Mouse (Mus musculus) embryonic facial prominence, embryonic 12.5 days (tissue): ENCODE measurements around the gene Nutm1. TPM values are rescaled to one million over a fixed set of nuclear protein-coding genes. Genes with fewer than 3 reads are reported as not detected.
A peak's percentile ranks its signal among the peaks of the same experiment; 100 is the strongest.
"Not testable (repeated sequence)": the region's sequence is repeated elsewhere in the genome, so short reads cannot be mapped to it uniquely, and the experiment has no call there.

Experiments
- ATAC-seq: fragments of 200-750 bp; cut with Nextera tagmentation; 2 replicates; pipeline ENCODE4 v1.8.0; 2017; ENCODE audit not compliant: insufficient number of reproducible peaks, insufficient read depth, low FRiP score, low TSS enrichment
- H3K27ac ChIP-seq: fragments of 300-500 bp; sonication (generic); 2 replicates; pipeline ENCODE4 v1.5.1; 2016; ENCODE audit warnings: mild to moderate bottlenecking
- H3K27me3 ChIP-seq: fragments of 300-500 bp; sonication (generic); 2 replicates; pipeline ENCODE4 v1.6.1; 2016; ENCODE audit warnings: mild to moderate bottlenecking, moderate library complexity
- H3K36me3 ChIP-seq: fragments of 300-500 bp; sonication (generic); 2 replicates; pipeline ENCODE4 v1.6.1; 2016; ENCODE audit warnings: mild to moderate bottlenecking
- H3K4me1 ChIP-seq: fragments of 300-500 bp; sonication (generic); 2 replicates; pipeline ENCODE4 v1.6.1; 2016
- H3K4me2 ChIP-seq: fragments of 300-500 bp; sonication (generic); replicated peaks from 2 replicates; pipeline ENCODE4 v1.6.1; 2016; ENCODE audit warnings: mild to moderate bottlenecking, moderate library complexity
- H3K4me3 ChIP-seq: fragments of 300-500 bp; sonication (generic); 2 replicates; pipeline ENCODE4 v1.5.1; 2016; ENCODE audit warnings: mild to moderate bottlenecking
- H3K9ac ChIP-seq: fragments of 300-500 bp; sonication (generic); 2 replicates; pipeline ENCODE4 v1.6.1; 2016; ENCODE audit warnings: mild to moderate bottlenecking, moderate library complexity
- H3K9me3 ChIP-seq: fragments of 300-500 bp; sonication (generic); 2 replicates; pipeline ENCODE4 v1.6.1; 2016; ENCODE audit warnings: mild to moderate bottlenecking, moderate library complexity
- WGBS: fragments of 180-500 bp; shearing (Covaris S2); methylation state at CpG from one replicate; pipeline ENCODE4 v1.1.7; 2016; 5-methylcytosine and 5-hydroxymethylcytosine counted together
- polyA plus RNA-seq: library from polyadenylated mRNA; unstranded; fragments of >200 nt; fragmentation: Nextera tagmentation; extraction: Ambion mirVana; gene quantifications from 2 replicates; pipeline ENCODE4 v1.2.1, GENCODE M21; 2016

The Nutm1 gene
- not detected in 2 replicates for polyA plus RNA-seq

GRCm38 (mm10) chr2:112259241-112259962 lies at the start of gene Nutm1:
Gene Nutm1, minus strand, starts transcription at chr2:112259291.
- Histone ChIP-seq H3K27me3 (no peaks in the 10 kb centered on the region), H3K4me3 (no peak within 1 kb of the TSS), H3K4me2 (no peak within 1 kb of the TSS), H3K36me3 (no peaks in the 10 kb centered on the region), H3K9ac (no peak within 1 kb of the TSS), H3K4me1 (peaks cover 10% of the 10 kb centered on the region), H3K9me3 (no peaks in the 10 kb centered on the region), H3K27ac (no peak within 1 kb of the TSS)
- ATAC-seq: no peak
- 66% methylated on average over 10 of the region's 10 CpGs for WGBS

GRCm38 (mm10) chr2:112308671-112309070 lies 49.6 kb upstream of the Nutm1 start:
- H3K4me3 ChIP-seq: no peak overlapping the region
- no peak for ATAC-seq
- no peaks in the 10 kb centered on the region for H3K27me3 ChIP-seq
- no peaks in the 10 kb centered on the region for H3K36me3 ChIP-seq
- H3K9ac ChIP-seq: no peak overlapping the region
- WGBS: 92% methylated on average over 3 of the region's 3 CpGs
- H3K9me3 ChIP-seq: no peaks in the 10 kb centered on the region
- H3K4me2 ChIP-seq: no peak overlapping the region
- H3K27ac ChIP-seq: no peak overlapping the region
- no peaks in the 10 kb centered on the region for H3K4me1 ChIP-seq

DNA sequence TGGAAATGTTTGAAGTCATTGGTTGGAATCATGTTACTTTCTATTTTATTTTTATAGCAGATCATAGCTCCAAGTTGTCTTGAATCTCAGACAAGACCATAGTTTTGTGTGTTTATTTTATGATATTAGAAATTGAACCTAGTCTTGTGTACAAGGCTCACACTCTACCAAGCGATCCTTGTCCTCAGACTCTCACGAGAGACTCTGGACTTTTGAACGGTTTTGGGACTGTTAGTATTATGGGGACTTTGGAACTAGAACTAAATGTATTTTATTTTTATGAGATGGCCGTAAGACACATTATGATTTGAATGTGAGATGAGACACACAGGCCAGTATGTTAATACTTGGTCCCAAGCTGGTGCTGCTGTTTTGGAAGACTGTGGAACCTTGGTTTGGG lies 39.1 kb upstream of the Nutm1 start:
- no peak for ATAC-seq
- H3K9ac ChIP-seq: no peak overlapping the region
- WGBS: 92% methylated on average over 4 of the region's 4 CpGs

DNA sequence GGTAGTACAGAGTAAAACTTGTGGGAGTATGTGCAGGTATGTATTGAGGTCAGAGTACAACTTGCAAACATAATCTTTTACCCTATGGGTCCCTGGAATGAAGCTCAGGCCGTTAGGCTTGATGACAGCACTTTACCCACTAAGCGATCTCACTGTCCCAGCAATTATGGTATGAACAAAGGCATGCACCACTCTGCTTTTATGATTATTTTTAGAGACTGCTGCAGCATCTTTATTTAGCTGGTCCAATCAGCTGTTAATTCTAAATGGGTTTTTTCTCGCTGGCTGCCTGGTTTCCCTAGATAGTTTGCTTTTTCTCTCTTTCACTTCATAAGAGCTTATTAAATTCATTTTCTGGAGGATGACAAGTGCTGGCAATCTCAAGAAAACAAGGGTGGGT lies 37.1 kb upstream of the Nutm1 start:
- no peak overlapping the region for H3K9ac ChIP-seq
- ATAC-seq: no peak
- no peak overlapping the region for H3K4me2 ChIP-seq
- no peaks in the 10 kb centered on the region for H3K4me1 ChIP-seq
- WGBS: 74% methylated on average over 3 of the region's 3 CpGs
- no peak overlapping the region for H3K27ac ChIP-seq
- no peaks in the 10 kb centered on the region for H3K36me3 ChIP-seq
- H3K4me3 ChIP-seq: no peak overlapping the region
- no peaks in the 10 kb centered on the region for H3K9me3 ChIP-seq
- no peaks in the 10 kb centered on the region for H3K27me3 ChIP-seq

More for the DNA sequence above, 39.1 kb upstream of the Nutm1 start:
- H3K4me3 ChIP-seq: no peak overlapping the region
- H3K27ac ChIP-seq: no peak overlapping the region
- no peaks in the 10 kb centered on the region for H3K36me3 ChIP-seq
- no peak overlapping the region for H3K4me2 ChIP-seq
- no peaks in the 10 kb centered on the region for H3K27me3 ChIP-seq
- no peaks in the 10 kb centered on the region for H3K9me3 ChIP-seq
- H3K4me1 ChIP-seq: no peaks in the 10 kb centered on the region

GRCm38 (mm10) chr2:112292823-112293222 lies 33.7 kb upstream of the Nutm1 start:
- H3K4me1 ChIP-seq: no peaks in the 10 kb centered on the region
- no peak overlapping the region for H3K4me2 ChIP-seq
- no peak overlapping the region for H3K9ac ChIP-seq
- no peak overlapping the region for H3K27ac ChIP-seq
- H3K9me3 ChIP-seq: no peaks in the 10 kb centered on the region
- H3K4me3 ChIP-seq: no peak overlapping the region
- H3K36me3 ChIP-seq: no peaks in the 10 kb centered on the region
- 85% methylated on average over 2 of the region's 2 CpGs for WGBS
- ATAC-seq: no peak
- H3K27me3 ChIP-seq: no peaks in the 10 kb centered on the region

DNA sequence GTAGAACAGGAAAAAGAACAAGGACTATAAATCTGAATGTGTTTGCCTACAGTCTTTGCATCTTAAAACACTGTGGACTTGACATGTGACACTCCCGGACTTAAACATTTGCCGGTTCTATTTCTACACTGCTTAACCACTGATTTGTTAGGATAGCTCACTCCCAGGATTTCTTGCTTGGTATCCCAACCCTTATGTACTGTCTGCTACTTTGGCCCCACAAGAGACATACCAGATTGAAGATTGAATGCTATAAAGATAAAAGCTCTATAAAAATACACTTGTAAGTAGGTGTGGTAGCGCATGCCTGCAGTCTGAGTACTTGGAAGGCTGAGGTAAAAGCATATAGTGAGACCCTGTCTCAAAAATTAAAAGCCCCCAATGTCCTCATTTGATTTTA lies 30.4 kb upstream of the Nutm1 start:
- no peaks in the 10 kb centered on the region for H3K36me3 ChIP-seq
- no peaks in the 10 kb centered on the region for H3K27me3 ChIP-seq
- no peak overlapping the region for H3K9ac ChIP-seq
- H3K9me3 ChIP-seq: no peaks in the 10 kb centered on the region
- ATAC-seq: no peak
- H3K4me3 ChIP-seq: no peak overlapping the region
- WGBS: 92% methylated on average over 3 of the region's 3 CpGs
- H3K4me2 ChIP-seq: no peak overlapping the region
- no peak overlapping the region for H3K27ac ChIP-seq
- no peaks in the 10 kb centered on the region for H3K4me1 ChIP-seq

DNA sequence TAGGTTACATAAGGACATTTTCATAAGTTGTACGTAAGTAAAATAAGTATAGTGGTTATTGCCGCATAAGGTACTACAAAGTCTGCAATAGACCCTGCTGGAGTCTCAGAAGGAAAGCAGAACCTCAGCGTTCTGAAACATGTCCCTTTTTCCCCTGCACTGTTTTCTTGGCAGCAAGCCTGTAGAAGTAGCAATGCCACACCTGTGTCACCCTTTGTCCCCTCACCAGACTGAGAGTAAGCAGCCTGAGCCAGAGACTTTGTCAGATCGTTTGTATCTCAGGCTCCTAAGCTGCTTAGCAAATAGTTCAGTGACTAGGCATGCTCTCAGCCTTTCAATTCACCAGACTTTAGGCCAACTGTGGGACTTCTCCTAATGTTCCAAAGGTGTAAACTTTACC lies 28.0 kb upstream of the Nutm1 start:
- H3K9ac ChIP-seq: no peak overlapping the region
- WGBS: 69% methylated on average over 4 of the region's 4 CpGs

DNA sequence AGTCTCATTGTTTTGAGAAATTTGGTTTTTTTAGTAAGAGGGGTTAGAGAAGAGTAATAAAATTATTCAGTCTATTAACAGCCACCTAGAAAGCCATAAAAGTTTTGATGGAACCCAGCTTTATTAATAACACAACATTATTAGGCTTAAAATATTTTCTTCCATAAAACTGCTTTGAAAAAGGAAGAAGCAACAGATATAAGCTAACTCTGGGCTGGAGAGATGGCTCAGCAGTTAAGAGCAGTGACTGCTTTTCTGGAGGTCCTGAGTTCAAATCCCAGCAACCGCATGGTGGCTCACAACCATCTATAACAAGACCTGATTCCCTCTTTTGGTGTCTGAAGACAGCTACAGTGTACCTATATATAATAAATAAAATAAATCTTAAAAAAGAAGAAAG lies 27.0 kb upstream of the Nutm1 start:
- H3K4me3 ChIP-seq, H3K9me3 ChIP-seq, H3K27me3 ChIP-seq, H3K9ac ChIP-seq, ATAC-seq, H3K27ac ChIP-seq, H3K4me1 ChIP-seq, H3K4me2 ChIP-seq, H3K36me3 ChIP-seq: not testable (repeated sequence)
- WGBS: 97% methylated on average over 1 of the region's 1 CpGs

More for the DNA sequence above, 28.0 kb upstream of the Nutm1 start:
- no peaks in the 10 kb centered on the region for H3K9me3 ChIP-seq
- no peak overlapping the region for H3K27ac ChIP-seq
- no peak overlapping the region for H3K4me2 ChIP-seq
- H3K4me1 ChIP-seq: no peaks in the 10 kb centered on the region
- no peaks in the 10 kb centered on the region for H3K36me3 ChIP-seq
- ATAC-seq: no peak
- H3K27me3 ChIP-seq: no peaks in the 10 kb centered on the region
- H3K4me3 ChIP-seq: no peak overlapping the region

DNA sequence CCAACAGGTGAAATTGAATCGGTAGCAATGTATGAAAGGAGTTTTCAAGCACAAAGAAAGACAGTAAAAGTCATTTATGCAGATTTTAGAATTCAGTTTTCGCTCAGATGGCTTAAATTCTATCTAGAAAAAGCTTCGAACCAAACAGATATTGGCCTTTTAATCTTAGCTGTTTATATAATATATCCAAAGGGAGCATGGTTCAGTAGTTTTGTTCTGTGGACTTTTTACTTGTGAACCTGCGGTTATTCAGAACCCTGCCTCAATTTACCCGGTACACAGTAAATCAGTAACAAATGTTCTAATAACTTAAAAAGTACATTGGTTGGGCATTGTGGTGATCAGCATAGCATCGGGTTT lies 25.9 kb upstream of the Nutm1 start:
- Histone ChIP-seq H3K27me3 (no peaks in the 10 kb centered on the region), H3K36me3 (no peaks in the 10 kb centered on the region), H3K9me3 (no peaks in the 10 kb centered on the region), H3K9ac (no peak overlapping the region), H3K4me1 (no peaks in the 10 kb centered on the region), H3K4me2 (peak overlapping the region; percentile 84), H3K27ac (no peak overlapping the region), H3K4me3 (peak overlapping the region; percentile 45)
- WGBS: 57% methylated on average over 6 of the region's 6 CpGs
- ATAC-seq: no peak

DNA sequence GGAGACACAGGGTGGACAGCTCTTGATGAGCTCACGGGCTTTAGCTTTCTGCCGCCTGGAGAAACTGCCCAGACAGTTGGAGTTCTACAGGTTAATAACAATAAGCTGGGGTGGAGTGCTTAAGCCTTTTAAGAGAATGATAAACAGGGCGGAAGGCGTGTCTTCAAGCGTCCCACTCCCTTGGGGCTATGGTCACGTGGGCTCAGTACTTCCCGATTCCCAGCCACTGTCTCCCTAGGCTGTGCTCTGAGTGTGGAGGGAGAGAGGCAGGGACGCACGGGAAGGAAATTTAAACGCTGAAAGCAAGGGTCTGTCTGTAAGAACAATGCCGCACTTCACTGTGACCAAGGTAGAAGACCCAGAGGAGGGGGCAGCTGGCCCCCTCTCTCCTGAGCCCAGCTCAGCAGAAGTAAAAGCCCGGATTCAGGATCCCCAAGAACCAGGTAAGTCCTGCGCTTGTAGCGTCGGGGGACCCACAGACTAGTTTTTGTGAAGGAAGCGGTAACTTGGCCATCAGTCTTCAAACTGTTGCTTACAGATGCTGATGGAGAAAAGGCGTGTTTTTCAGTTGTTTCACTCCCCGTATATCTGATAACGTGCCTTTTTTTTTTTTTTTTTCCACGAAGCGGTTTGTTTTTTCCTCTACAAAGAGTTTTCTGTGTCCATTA lies 25.4 kb upstream of the Nutm1 start:
- peak; percentile 88 for ATAC-seq

GRCm38 (mm10) chr2:112282846-112283245 lies 23.8 kb upstream of the Nutm1 start:
- no peaks in the 10 kb centered on the region for H3K27me3 ChIP-seq
- no peak overlapping the region for H3K27ac ChIP-seq
- no peak overlapping the region for H3K4me2 ChIP-seq
- no peaks in the 10 kb centered on the region for H3K9me3 ChIP-seq
- H3K4me1 ChIP-seq: no peaks in the 10 kb centered on the region
- no peak overlapping the region for H3K4me3 ChIP-seq
- no peak overlapping the region for H3K9ac ChIP-seq
- H3K36me3 ChIP-seq: no peaks in the 10 kb centered on the region
- no peak for ATAC-seq
- WGBS: 88% methylated on average over 1 of the region's 1 CpGs

More for the DNA sequence above, 25.4 kb upstream of the Nutm1 start:
- Histone ChIP-seq H3K9ac (peak overlapping the region; percentile 69), H3K4me2 (peak overlapping the region; percentile 84), H3K27me3 (no peaks in the 10 kb centered on the region), H3K4me3 (peak overlapping the region; percentile 45), H3K4me1 (no peaks in the 10 kb centered on the region), H3K27ac (no peak overlapping the region), H3K36me3 (no peaks in the 10 kb centered on the region), H3K9me3 (no peaks in the 10 kb centered on the region)
- WGBS: under 1% methylated on average over 21 of the region's 21 CpGs

- no peak overlapping the region for H3K27ac ChIP-seq
- no peak overlapping the region for H3K4me3 ChIP-seq
- whole genome bisulfite sequencing: 96% methylated on average over 3 of the region's 3 CpGs
- no peak overlapping the region for H3K9ac ChIP-seq
- H3K36me3 ChIP-seq: no peaks in the 10 kb centered on the region
- no peaks in the 10 kb centered on the region for H3K27me3 ChIP-seq
- no peaks in the 10 kb centered on the region for H3K4me1 ChIP-seq
- H3K4me2 ChIP-seq: no peak overlapping the region
- ATAC-seq: no peak
- H3K9me3 ChIP-seq: no peaks in the 10 kb centered on the region
Measured at GRCm38 (mm10) chr2:112276870-112277269, 17.8 kb upstream of the Nutm1 start.
